Mouse (Mus musculus) erythroblast, embryonic 14.5 days (primary cell): Measurements from ENCODE around the gene Tut7.
"Not testable (repeated sequence)": the region's sequence is repeated elsewhere in the genome, so short reads cannot be mapped to it uniquely, and the experiment has no call there.

Source experiments
- GATA1 ChIP-seq: IDR thresholded peaks from 2 replicates; pipeline ENCODE4 v1.6.1; 2012; ENCODE audit warnings: low read length, inconsistent platforms, mixed read lengths
- TAL1 ChIP-seq: IDR thresholded peaks from 3 replicates; pipeline ENCODE4 v1.6.1; 2012; ENCODE audit warnings: low read length, inconsistent platforms, mixed read lengths

GRCm38 (mm10) chr13:59734347-59734746, 88.6 kb downstream of the Tut7 start:
- not testable (repeated sequence) for TF ChIP-seq GATA1, TAL1
